Mouse (Mus musculus) large intestine, adult 2 months (tissue): ENCODE results near the gene Gipc2. TPM values are rescaled to one million over a fixed set of nuclear protein-coding genes. Genes with fewer than 3 reads are reported as not detected.

Experiments used
- DNase-seq: peaks from one replicate; pipeline ENCODE4 v3.0.0-alpha.2; 2012; ENCODE audit warnings: low read depth, low spot score
- WGBS: fragments of 180-500 bp; shearing (Covaris S2); methylation state at CpG from one replicate; pipeline ENCODE4 v1.1.7; 2018; 5-methylcytosine and 5-hydroxymethylcytosine counted together
- polyA plus RNA-seq: library from polyadenylated mRNA; depleted of rRNA; stranded (reverse); fragments of >200 nt; gene quantifications from 2 replicates; pipeline ENCODE4 v1.2.3, GENCODE M21; 2012

The Gipc2 gene
- polyA plus RNA-seq, 1 experiment = 158 TPM

DNA sequence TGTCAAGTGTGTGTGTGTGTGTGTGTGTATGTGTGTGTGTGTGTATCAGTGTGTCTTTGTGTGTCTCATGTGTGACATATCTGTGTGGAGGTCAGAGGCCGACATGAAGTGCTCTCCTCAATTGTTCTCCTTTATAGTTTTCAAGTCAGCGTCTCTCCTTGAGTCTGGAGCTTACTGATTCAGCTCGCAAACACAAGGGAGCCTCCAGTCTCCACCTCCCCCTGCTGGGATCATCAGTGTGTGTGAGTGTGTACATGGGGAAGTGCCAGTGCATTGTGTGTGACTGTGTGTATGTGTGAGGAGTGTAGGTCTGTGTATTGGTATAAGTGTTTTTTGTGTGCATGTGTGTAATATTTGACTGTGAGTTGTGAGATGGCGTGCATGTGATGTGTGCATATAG lies 62.6 kb downstream of the Gipc2 start:
- DNase-seq = no peak
- 87% methylated on average over 4 of the region's 4 CpGs for WGBS

DNA sequence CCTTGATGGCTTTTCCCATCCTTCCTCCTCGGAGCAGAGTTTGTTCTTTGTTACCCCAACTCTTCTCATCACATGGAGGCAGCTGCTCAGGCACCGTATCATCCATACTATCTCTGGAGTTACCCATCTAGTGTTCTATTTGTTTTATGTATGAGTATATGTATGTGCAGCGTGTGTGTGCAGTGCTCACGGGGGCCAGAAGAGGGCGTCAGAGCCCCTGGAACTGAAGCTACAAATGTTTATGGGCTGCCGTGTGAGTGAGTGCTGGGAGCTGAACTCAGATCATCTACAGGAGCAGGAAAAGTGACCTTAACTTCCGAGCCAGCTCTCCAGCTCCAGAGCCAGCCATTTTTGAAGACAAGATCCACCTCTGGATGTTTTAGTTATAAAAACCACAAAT lies 64.6 kb downstream of the Gipc2 start:
- 97% methylated on average over 7 of the region's 7 CpGs for WGBS

DNA sequence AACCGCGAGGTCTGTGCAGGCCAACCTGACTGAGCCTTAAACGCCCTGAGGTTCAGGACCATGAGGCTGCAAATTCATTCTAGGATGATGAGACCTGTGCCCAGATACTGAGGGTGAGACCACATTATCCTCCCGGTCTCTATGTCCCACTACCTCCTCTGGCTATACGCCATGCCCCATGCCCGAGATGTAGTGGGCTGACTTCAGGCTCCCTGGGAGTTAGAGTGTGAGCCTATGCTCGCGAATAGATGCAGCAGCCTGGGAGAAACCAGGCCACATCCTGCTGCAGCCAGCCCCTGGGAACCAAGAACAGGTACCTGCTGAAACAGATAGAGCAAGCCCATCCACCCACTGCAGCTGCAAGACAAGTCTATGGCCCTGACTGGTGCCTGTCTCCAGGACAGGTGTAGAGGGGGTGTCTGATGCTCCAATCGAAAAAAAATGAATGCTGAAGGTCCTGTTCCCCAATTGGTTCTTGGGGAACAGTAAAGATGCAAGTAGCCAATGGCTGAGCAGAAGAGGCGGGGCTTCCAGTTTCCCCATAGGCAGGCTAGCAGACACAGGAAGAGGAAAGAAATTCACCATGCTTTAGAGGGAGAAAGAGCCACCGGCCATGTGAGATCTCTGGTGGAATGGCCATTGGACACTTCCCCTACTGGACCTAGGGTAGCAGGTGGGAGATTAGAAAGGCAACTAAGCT lies 65.8 kb downstream of the Gipc2 start:
- WGBS = 80% methylated on average over 11 of the region's 11 CpGs
- DNase-seq = no peak

More for the DNA sequence above, 64.6 kb downstream of the Gipc2 start:
- no peak for DNase-seq

DNA sequence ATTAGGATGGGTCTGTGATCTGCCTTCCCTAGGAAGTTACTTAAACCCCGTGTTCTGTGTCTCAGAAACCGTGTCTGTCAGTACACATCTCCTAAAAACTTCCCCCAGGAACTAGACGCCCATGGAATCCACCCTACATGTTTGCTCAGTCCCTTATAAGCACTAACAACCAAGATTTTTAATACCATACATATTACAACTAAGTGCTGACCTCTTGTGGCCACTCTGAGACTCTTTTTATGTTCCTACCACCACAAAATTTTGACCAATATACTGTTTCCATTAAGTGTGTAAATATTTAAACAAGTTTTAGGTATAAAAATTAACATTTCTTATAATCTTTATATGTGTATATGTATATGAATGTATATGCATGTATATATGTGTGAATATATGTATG lies 71.0 kb downstream of the Gipc2 start:
- WGBS = 10% methylated on average over 3 of the region's 3 CpGs
- DNase-seq = no peak

DNA sequence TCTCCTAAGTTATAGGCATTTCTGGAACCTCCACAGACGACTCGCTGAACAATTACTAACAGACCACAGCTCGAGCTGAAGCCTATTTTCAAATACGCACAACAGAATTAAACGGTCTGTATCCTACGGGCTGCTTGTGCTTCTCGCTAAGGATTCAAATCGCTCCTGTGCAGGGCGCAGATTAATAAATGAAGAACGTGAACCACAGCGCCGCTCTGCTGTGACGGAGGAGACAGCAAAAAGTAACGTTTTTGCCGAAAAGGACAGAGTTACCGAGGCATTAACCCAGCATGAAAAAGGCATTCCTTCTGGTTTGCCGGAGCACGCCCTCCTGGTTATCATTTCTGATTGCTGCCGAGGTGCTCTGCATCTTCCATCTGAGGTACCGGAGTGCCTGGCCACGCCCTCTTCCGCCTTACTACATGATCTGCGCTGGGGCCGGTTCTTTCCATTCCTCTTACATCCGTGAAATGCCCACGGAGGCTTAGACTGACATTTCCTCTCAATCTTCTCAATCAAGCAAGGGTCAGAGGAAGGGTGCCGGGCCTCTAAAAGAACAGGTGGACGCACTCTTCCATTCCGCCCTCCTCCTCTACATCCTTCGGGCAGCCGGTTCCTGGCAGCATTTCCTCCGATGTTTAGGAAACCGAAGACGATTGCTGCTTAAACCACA lies 73.5 kb downstream of the Gipc2 start:
- no peak for DNase-seq
- 72% methylated on average over 34 of the region's 34 CpGs for WGBS

DNA sequence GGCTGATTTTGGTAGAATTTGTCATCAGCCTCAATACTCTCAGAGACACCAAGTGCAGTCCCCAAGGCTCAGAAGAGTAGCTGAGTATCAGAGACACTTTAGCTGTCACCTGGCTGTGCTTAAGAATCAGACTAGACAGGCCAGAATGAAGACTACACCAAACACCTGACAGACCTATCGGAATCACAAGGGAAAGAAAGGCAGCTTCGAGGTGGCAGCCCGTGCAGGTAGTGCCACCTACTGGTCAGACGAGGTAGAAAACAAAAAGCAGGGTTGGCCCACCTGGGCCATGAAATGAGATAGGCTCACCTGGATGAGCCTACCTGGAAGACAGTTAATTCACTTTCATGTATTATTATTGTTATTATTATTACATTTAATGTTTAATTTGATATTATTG lies 76.9 kb downstream of the Gipc2 start:
- WGBS = 3% methylated on average over 4 of the region's 4 CpGs
- DNase-seq = no peak

DNA sequence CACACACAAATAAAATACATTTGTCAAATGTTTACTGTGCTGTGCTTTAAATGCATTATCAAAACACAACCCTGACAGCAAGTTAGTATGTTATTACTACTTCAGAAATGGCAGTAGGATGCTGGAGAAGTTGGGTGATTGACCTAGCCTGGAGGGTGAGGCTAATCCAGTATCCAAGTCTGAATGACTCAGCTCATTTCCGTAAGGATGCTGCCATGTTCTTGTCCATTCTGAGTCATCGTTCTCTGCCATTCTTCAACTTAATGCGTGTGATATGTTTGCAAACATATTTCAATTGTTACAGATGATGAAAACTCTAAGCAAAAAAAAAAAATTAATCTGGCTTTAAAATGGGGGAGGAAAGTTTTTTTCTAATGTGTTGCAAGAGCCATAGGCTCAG lies 84.6 kb downstream of the Gipc2 start:
- DNase-seq = no peak
- WGBS = 77% methylated on average over 3 of the region's 3 CpGs

DNA sequence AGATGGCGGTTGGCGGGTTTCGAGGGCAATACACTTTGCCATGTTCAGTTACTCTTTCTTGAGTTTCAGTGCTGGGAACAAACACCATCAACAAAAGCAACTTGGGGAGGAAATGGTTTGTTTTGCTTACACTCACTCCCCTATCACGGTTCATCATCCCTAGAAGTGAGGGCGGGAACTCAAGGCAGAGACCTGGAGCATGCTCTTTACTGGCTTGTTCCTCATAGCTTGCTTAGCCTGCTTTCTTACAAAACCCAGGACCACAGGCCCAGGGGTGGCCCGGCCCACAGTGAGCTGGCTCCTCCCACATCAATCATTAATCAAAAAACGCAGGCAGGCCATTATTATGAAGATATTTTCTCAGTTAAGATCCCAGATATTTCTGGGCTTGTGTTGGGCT lies 89.9 kb downstream of the Gipc2 start:
- no peak for DNase-seq
- 80% methylated on average over 7 of the region's 7 CpGs for WGBS

DNA sequence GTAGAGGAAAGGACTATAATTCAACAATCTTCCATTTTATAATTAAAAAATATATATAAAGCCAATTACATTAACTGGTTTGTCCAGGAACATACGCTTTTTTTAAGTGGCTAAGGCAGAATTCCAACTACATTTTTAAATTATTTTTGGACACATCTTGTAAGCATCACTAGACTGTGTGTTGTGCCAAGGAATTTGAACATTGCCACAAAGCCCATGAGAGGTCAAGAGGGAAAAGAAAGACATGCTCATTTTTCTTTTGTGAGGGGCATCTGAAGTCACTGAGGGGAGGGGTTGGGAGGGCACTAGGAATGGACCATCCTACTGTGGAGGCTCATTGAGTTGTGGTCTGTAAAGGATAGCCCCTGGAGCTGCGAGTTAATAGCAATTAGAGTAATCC lies 97.0 kb downstream of the Gipc2 start:
- whole genome bisulfite sequencing = 84% methylated on average over 2 of the region's 2 CpGs
- no peak for DNase-seq

DNA sequence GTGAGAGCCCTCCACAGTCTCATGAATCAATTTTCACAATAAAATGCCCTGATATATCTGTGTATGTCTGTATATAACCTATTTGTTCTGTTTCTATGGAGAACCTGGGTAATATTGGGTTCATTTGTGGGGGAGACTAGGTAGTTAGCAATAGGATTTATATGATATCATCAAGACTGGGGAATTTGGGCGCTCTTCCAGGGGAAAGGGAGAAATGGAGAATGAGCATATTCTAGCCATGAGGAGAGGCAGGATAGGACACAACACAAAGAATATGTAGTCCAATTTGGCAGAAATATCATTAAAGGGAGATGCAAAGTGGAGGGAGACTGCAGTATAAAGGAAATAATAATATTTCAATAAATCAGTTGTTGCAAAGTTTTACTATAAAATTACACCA lies 97.7 kb downstream of the Gipc2 start:
- WGBS = 94% methylated on average over 1 of the region's 1 CpGs
- DNase-seq = no peak

DNA sequence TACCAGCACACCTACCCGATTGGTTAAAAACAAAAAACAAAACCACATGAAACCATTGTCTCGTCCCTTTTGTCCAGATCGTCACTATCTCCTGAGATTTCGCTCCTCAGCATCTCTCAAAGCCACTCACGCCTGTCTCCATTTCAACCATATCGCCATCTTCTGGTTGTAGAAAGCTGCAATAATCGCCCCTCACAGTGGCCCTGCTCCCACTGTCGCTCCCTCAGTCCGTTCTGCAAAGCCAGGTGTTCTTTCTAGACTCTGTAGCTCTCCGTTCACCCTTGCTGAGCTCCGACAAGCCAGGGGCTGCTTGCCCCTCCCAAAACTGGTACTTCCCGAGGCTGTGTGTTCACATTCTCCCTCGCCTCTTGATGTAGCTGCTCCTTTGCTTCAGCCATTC lies 99.3 kb downstream of the Gipc2 start:
- no peak for DNase-seq
- WGBS = 29% methylated on average over 13 of the region's 13 CpGs

DNA sequence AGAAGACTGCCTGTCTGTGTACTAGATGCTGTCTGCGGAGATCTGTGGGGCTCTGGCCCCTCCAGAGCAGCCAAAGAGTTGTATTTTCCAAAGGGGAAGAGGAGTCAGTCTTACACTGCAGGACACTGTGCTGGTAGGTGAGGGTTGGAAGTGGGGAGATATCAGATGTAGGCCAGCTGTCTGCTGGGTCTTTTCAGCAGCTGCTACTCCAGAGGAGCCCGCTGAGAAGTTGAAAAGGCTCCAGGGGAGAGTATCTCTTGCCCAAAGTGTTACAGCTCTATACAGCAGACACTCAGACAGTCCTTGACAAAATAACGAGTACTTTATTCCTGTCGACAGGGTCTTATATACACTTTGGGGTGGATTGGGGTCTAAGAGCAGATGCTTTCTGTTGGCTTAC lies 100.2 kb downstream of the Gipc2 start:
- WGBS = 71% methylated on average over 4 of the region's 4 CpGs
- DNase-seq = no peak

DNA sequence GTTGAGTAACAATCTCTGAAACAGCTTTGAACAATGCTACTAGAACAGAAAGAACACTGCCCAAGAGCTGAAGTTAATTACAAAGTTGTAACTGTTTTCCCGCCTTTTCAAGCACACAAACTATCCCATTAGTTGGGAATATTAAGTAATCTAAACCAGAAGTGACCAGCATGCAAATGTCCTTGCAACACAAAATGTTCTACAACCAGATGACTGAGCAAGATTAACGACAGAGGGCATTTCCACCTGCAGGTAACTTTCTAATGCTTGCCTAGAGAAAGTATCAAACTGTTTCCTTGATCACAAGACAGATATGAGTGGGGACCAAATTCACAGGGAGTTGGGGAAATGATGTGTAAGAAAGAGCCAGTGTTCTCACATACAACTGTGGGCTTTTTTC lies 101.9 kb downstream of the Gipc2 start:
- no peak for DNase-seq
- WGBS = 80% methylated on average over 2 of the region's 2 CpGs

DNA sequence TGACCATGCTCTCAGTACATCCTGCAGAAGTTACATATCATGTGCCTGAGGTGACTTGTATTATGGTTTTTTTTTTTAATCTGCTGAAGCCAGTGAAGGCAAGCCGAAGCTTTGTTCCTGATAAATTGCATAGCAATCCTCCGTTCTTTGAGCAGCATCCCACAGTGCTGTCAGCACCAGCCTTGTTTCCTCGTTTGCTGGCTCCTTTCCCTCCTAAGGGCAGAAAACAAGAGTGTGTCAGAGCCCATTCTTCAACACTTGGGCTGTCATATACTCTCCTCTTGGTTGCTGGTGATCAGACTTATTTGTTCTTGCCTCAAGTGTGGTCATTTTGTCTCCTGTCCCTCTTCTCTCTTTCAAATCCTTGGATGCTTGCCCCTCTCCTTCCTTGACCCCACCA lies 103.2 kb downstream of the Gipc2 start:
- DNase-seq = no peak
- WGBS = 60% methylated on average over 3 of the region's 3 CpGs

DNA sequence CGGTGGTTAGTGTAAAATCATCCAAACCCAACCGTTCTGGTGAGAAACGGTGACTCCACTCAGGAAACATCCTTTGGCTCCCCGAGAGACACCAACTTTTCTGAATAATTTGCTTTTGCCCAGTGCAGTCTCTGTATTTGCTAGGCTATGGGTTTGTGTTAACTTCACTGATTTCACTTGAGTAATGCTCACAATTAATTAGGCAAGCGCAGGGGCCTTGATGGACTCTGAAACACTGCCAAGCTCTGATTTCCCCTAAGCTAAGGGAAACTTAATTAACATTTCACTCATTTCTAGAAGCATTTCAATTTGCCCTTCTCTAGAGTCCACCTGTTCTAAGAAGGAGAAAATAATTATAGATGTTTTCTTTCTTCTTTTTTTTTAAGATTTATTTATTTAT lies 104.9 kb downstream of the Gipc2 start:
- DNase-seq = no peak
- WGBS = 96% methylated on average over 5 of the region's 5 CpGs

DNA sequence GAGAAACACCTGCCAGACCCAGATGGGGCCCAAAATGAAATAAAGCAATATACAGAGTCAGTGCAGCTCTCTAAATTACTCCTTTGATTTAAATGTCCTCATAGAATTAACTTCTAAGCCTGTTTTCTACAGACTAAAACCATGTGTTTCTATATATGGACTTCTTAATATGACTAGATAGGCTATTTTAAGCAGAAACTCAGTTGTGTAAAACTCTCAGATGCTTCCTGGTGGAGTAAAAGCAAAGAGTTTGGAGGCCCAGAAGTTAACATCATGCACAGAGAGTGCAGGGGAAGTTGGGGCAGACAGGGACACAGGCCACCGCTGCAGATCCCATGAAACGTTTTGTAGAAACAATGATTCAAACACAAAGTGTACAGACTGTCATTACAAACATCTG lies 107.8 kb downstream of the Gipc2 start:
- WGBS = 72% methylated on average over 2 of the region's 2 CpGs
- no peak for DNase-seq

DNA sequence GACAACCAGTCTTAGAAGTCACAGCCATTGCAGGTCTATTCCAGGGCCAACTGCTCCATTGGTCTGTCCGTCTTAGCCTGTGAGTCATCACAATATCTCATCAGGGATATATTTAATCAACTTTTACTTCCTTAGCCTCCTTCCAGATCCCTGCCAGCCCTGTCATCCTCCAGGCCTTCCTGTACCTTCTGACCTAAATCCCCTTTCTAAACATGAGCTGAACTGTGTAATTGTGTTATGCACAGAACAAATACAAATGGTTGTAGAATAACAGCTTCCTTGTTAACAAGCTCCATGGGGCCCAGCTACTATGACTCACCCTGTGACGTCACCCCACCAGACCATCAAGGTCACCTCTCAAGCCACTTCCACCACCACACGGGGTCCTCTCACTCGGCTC lies 111.8 kb downstream of the Gipc2 start:
- DNase-seq = no peak
- WGBS = 23% methylated on average over 4 of the region's 4 CpGs

DNA sequence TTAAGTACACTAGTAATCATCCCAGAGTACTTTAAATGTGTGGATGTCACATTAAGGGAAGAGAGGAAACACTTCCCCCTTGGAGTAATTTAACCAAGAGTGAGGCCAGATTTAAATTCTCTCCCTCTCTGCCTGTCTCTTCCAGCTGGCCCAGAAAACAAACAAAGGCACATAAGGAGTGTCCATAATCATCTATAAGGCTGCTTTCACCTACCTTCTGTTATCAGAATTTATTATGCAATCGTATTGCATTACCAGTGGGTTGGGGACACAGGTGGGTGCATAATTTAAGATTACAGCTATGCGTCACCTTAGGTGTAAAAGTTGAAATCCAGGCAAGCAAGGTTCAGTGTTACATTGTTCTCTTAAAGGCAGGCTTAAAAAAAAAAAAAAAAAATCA lies 114.1 kb downstream of the Gipc2 start:
- WGBS = 31% methylated on average over 2 of the region's 2 CpGs
- no peak for DNase-seq

DNA sequence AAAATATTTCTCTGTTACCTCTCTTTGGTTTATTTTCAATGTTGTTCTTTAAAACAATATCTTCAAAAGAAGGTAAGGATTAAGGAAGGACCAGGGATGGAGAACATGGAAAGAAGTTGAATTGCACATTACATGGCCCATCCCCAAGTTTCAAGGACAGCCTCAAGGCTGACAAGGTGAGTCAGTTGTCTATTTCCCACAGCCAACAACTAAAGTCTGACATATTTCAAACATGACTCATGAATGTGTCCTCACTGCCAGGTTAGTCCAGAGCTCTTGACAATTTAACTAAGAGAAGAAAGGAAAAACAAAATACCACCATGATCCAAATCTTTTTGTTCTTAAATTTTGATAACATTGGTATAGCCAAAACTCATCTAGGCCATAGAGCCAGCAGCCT lies 118.1 kb downstream of the Gipc2 start:
- DNase-seq = no peak

DNA sequence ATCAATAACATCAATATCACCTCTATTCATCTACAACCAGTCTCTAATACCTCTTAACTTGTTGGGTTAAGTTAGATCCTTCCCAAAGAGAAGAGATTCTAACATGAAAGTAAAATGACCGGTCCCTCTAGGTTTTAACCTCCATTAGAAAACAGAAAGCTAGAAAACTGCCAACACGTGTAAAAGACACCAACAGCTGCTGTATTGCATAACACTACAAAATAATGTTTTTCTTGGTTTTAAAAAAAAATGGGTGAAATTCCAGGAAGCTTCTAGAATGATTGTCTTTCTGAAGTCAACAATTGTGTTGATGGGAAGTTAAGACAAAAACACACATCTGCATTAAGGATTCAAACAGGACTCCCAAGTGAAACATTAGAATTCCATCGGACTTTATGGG lies 119.1 kb downstream of the Gipc2 start:
- DNase-seq = no peak
- whole genome bisulfite sequencing = 76% methylated on average over 3 of the region's 3 CpGs
